Mouse (Mus musculus) limb, embryonic 14.5 days (tissue): ENCODE data around the gene Ccl12. TPM values are rescaled to one million over a fixed set of nuclear protein-coding genes. Genes with fewer than 3 reads are reported as not detected.

Experiments used
- ATAC-seq: fragments of 200-750 bp; cut with Nextera tagmentation; 2 replicates; pipeline ENCODE4 v1.8.0; 2017; ENCODE audit warnings: low read depth, moderate number of reproducible peaks, moderate TSS enrichment; ENCODE audit not compliant: low FRiP score
- DNase-seq: peaks from one replicate; pipeline ENCODE4 v3.0.0-alpha.2; 2015; ENCODE audit warnings: low spot score
- H3K27ac ChIP-seq: fragments of 300-500 bp; sonication (generic); replicated peaks from 2 replicates; pipeline ENCODE4 v1.5.1; 2014; ENCODE audit warnings: low read depth, mild to moderate bottlenecking, low read length, moderate library complexity, mixed read lengths
- H3K27me3 ChIP-seq: fragments of 300-500 bp; sonication (generic); 2 replicates; pipeline ENCODE4 v1.6.1; 2014; ENCODE audit warnings: low read length, mixed read lengths; ENCODE audit not compliant: control insufficient read depth, insufficient read depth
- H3K36me3 ChIP-seq: fragments of 300-500 bp; sonication (generic); 2 replicates; pipeline ENCODE4 v1.6.1; 2014; ENCODE audit warnings: mild to moderate bottlenecking, low read length, moderate library complexity, mixed read lengths; ENCODE audit not compliant: control insufficient read depth, insufficient read depth
- H3K4me1 ChIP-seq: fragments of 300-500 bp; sonication (generic); 2 replicates; pipeline ENCODE4 v1.6.1; 2014; ENCODE audit warnings: antibody characterized with exemption, low read length, mixed read lengths; ENCODE audit not compliant: control insufficient read depth, insufficient read depth
- H3K4me2 ChIP-seq: fragments of 300-500 bp; sonication (generic); replicated peaks from 2 replicates; pipeline ENCODE4 v1.6.1; 2014; ENCODE audit warnings: low read depth, mild to moderate bottlenecking, low read length, moderate library complexity; ENCODE audit not compliant: severe bottlenecking
- H3K4me3 ChIP-seq: fragments of 300-500 bp; sonication (generic); replicated peaks from 2 replicates; pipeline ENCODE4 v1.5.1; 2014; ENCODE audit warnings: low read length
- H3K9ac ChIP-seq: fragments of 300-500 bp; sonication (generic); 2 replicates; pipeline ENCODE4 v1.6.1; 2014; ENCODE audit warnings: mild to moderate bottlenecking, low read depth, low read length, moderate library complexity; ENCODE audit not compliant: severe bottlenecking
- H3K9me3 ChIP-seq: fragments of 300-500 bp; sonication (generic); 2 replicates; pipeline ENCODE4 v1.6.1; 2016; ENCODE audit warnings: low read length; ENCODE audit not compliant: control insufficient read depth
- POLR2A ChIP-seq: fragments of 200-500 bp; IDR thresholded peaks from 2 replicates; pipeline ENCODE4 v1.8.0; 2012; ENCODE audit warnings: inconsistent platforms, mild to moderate bottlenecking, moderate library complexity, borderline replicate concordance; ENCODE audit not compliant: insufficient read depth, insufficient read length; ENCODE audit errors: extremely low read depth
- WGBS: fragments of 180-500 bp; shearing (Covaris S2); extraction: QIAGEN DNeasy Blood & Tissue Kit; methylation state at CpG from one replicate; pipeline ENCODE4 v1.1.7; 2014; 5-methylcytosine and 5-hydroxymethylcytosine counted together
- polyA plus RNA-seq, 2 experiments: library from polyadenylated mRNA; depleted of rRNA in 1 of 2; stranded (reverse) in 1 of 2; unstranded in 1 of 2; fragments of >200 nt; fragmentation: Nextera tagmentation in 1 of 2; extraction: Ambion mirVana in 1 of 2; gene quantifications; 2 replicates each; pipeline versions ENCODE4 v1.2.1 to v1.2.3; 2012 to 2014

Gene Ccl12
- polyA plus RNA-seq, 2 experiments = 4.6 to 5.0 TPM

DNA sequence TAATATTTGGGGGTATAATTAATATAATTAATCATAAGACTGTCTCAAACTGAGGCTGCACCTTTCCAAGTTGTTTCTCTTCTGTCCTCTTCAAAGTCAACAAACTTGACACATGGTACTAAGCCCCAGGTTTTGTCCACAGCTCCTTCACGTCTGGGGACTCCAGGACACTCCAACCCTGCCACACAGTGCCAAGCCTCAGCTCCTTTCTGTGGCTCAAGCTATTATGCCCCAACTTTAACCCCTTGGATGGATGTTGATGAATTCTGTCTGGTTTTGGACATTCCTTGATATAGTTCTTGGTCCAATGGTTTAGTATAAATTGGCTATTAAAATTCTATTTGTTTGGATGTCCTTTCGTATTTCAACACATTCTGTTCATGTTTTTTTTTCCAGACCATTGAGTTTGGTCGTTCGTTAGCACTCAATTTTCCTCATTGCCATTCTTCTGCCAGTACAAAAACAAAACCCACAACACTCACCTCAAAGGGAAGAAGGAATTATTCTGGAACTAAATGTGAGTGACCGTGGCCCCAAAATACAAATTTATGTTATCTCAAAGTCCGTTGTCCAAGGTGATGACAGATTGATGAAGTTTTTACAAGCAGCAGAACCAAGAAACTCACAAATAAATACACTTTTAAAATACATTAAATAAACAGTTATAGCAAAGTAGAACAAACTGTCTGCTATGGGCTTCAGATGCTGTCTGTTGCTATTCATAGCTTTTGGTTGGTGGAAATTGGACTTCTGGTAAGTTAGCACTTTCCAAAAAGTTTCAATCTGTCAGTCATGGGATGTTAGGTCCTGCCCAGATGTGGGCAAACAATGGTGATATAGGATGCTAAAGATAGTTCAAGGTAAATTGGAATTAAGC, 9.0 kb downstream of the Ccl12 start:
- TF ChIP-seq POLR2A = no peak
- Histone ChIP-seq H3K4me3 (no peak overlapping the region), H3K27me3 (no peaks in the 10 kb centered on the region), H3K4me1 (no peaks in the 10 kb centered on the region), H3K36me3 (no peaks in the 10 kb centered on the region), H3K27ac (no peak overlapping the region), H3K4me2 (no peak overlapping the region), H3K9ac (no peak overlapping the region), H3K9me3 (no peaks in the 10 kb centered on the region)
- no peak for ATAC-seq
- 48% methylated on average over 6 of the region's 6 CpGs for WGBS
- no peak for DNase-seq

DNA sequence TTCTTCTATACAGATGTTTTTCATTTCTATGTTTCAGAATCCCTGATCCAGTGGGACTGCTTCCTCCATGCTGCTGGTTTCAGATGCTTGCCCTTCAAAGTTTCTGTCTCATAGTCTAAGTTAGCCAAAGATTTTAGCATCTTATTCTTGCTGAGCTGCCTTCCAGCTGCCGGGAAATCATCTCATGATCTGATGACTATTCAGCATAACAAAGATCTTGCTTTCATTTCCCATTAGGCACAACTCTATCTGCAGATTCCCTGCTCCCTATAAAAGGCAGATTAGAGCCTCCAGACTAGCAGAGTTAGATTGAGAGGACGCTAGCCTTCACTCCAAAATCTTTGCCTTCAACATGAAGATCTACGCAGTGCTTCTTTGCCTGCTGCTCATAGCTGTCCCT, 13.2 kb downstream of the Ccl12 start, which contains the start of gene Ccl8:
Gene Ccl8, plus strand, starts transcription at position 301 of the 400 bp plus-strand sequence.
- no peak within 1 kb of the TSS for H3K27ac ChIP-seq
- H3K9me3 ChIP-seq = no peaks in the 10 kb centered on the region
- H3K4me1 ChIP-seq = no peaks in the 10 kb centered on the region
- ATAC-seq (no peak), DNase-seq (no peak)
- H3K36me3 ChIP-seq = no peaks in the 10 kb centered on the region
- TF ChIP-seq POLR2A = no peak
- no peak within 1 kb of the TSS for H3K9ac ChIP-seq
- no peaks in the 10 kb centered on the region for H3K27me3 ChIP-seq
- 83% methylated on average over 3 of the region's 3 CpGs for WGBS
- H3K4me3 ChIP-seq = no peak within 1 kb of the TSS
- no peak within 1 kb of the TSS for H3K4me2 ChIP-seq

GRCm38 (mm10) chr11:82116041-82116440, 14.4 kb downstream of the Ccl12 start:
- no peaks in the 10 kb centered on the region for H3K27me3 ChIP-seq
- no peak overlapping the region for H3K27ac ChIP-seq
- TF ChIP-seq POLR2A = no peak
- H3K9me3 ChIP-seq = no peaks in the 10 kb centered on the region
- DNase-seq = no peak
- H3K36me3 ChIP-seq = no peaks in the 10 kb centered on the region
- H3K4me2 ChIP-seq = no peak overlapping the region
- H3K4me3 ChIP-seq = no peak overlapping the region
- no peaks in the 10 kb centered on the region for H3K4me1 ChIP-seq
- no peak for ATAC-seq
- H3K9ac ChIP-seq = no peak overlapping the region
- 77% methylated on average over 3 of the region's 3 CpGs for WGBS

GRCm38 (mm10) chr11:82132977-82133376, 31.3 kb downstream of the Ccl12 start:
- no peak overlapping the region for H3K9ac ChIP-seq
- ATAC-seq (no peak), DNase-seq (no peak)
- H3K27me3 ChIP-seq = no peaks in the 10 kb centered on the region
- no peaks in the 10 kb centered on the region for H3K36me3 ChIP-seq
- H3K27ac ChIP-seq = no peak overlapping the region
- no peak overlapping the region for H3K4me3 ChIP-seq
- TF ChIP-seq POLR2A = no peak
- H3K4me1 ChIP-seq = no peaks in the 10 kb centered on the region
- 68% methylated on average over 1 of the region's 1 CpGs for WGBS
- H3K4me2 ChIP-seq = no peak overlapping the region
- H3K9me3 ChIP-seq = no peaks in the 10 kb centered on the region

DNA sequence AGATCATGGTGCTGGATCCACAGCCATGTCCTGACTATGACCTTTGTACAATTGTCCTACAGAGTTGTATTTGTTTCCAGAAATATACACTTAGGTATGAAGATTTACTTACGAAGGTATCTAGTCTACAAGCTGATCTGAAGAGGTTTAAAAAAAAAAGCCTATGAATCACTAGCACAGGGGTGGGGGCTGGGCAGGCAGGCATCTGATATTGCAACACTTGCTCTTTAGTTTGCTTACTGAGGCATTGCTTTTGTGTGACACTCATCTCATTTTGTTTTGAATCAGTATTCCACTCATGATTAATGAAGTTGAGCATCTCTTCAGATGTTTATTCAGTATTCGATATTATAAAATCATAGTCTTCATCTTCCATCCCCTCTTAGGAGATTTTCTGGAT, 34.6 kb downstream of the Ccl12 start:
- no peaks in the 10 kb centered on the region for H3K36me3 ChIP-seq
- no peak for TF ChIP-seq POLR2A
- no peak overlapping the region for H3K27ac ChIP-seq
- peaks cover 10% of the 10 kb centered on the region for H3K4me1 ChIP-seq
- 92% methylated on average over 2 of the region's 2 CpGs for WGBS
- ATAC-seq = no peak
- DNase-seq = no peak
- H3K27me3 ChIP-seq = no peaks in the 10 kb centered on the region
- no peak overlapping the region for H3K4me3 ChIP-seq
- H3K4me2 ChIP-seq = no peak overlapping the region
- H3K9ac ChIP-seq = no peak overlapping the region
- H3K9me3 ChIP-seq = no peaks in the 10 kb centered on the region
